In the genomic region with DNA sequence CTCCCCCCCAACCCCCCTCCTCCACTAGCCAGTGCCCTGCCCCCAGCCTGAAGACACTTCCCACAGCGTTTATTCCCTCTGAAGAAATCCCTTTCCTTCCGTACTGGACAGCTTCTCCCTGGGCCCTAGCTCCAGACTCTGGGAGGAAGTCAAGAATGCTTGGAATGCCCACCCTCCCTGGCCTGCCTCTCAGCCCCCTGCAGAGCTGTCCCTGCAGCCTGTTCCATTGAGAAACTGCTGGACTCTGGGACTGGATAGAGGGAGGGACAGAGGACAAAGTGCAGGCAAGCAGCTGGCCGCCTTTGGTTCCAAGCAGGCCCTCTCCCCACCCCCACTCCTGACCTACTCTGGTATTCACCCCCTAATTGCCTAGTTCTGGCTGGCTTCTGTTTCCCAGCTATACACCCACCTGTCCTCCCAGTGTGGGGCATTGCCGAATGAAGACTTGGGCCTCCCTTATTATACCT, we compare ENCODE assay signal across 8 mouse cellular contexts. TPM values are rescaled to one million over a fixed set of nuclear protein-coding genes. Genes with fewer than 3 reads are reported as not detected.
DNase-seq lines count a peak whose midpoint lies in the region; ATAC-seq and TF ChIP-seq lines count a peak whose summit lies in the region.

No protein-coding gene starts in this region.

- intact Hi-C loops in left cerebral cortex, postnatal 4 days (cut with DNase I): no loop called here

- 0 out of 2 replicates have a peak overlapping the region, but pooled peaks have one; percentile 0 for H3K27ac ChIP-seq in intestine, embryonic 14.5 days (ENCODE audit: low read depth)
- no peak overlapping the region for H3K27ac ChIP-seq in liver, embryonic 14.5 days

- H3K27me3 ChIP-seq in intestine, embryonic 14.5 days (replicated peaks; ENCODE audit: control insufficient read depth, insufficient read depth, low read length): no peaks in the 10 kb centered on the region
- H3K27me3 ChIP-seq in liver, embryonic 14.5 days (ENCODE audit: control insufficient read depth, insufficient read depth, low read length): no peaks in the 10 kb centered on the region

- TF ChIP-seq CTCF in liver, embryonic 14.5 days (IDR thresholded peaks at IDR 0.05; ENCODE audit: low read depth): no peak

- 1% methylated on average over 4 of the region's 4 CpGs for WGBS in intestine, embryonic 14.5 days
- WGBS in liver, embryonic 14.5 days (ENCODE audit: insufficient replicate concordance): 30% methylated on average over 4 of the region's 4 CpGs

- H3K9ac ChIP-seq in intestine, embryonic 14.5 days (ENCODE audit: low read length): no peak overlapping the region
- no peak overlapping the region for H3K9ac ChIP-seq in liver, embryonic 14.5 days (replicated peaks)

- H3K4me1 ChIP-seq in intestine, embryonic 14.5 days (replicated peaks; ENCODE audit: control insufficient read depth, insufficient read depth, low read length): peaks cover 22% of the 10 kb centered on the region
- H3K4me1 ChIP-seq in liver, embryonic 14.5 days (replicated peaks; ENCODE audit: control insufficient read depth in 2 of 2, insufficient read depth in 2 of 2, low read length in 1 of 2): peaks cover 18 to 39% of the 10 kb centered on the region in 2 experiments

- ATAC-seq in intestine, embryonic 14.5 days (replicated peaks; ENCODE audit: low FRiP score, low TSS enrichment, low read depth): peak; percentile 86
- peak; percentile 65 for ATAC-seq in liver, embryonic 14.5 days (ENCODE audit: insufficient read depth)

- H3K4me2 ChIP-seq in intestine, embryonic 14.5 days (ENCODE audit: low read length): 0 out of 2 replicates have a peak overlapping the region, but pooled peaks have one; percentile 2
- H3K4me2 ChIP-seq in liver, embryonic 14.5 days (ENCODE audit: low read depth): peak overlapping the region; percentile 24; the same call in 1 of the 2 replicates

- no peaks in the 10 kb centered on the region for H3K9me3 ChIP-seq in intestine, embryonic 14.5 days (ENCODE audit: control insufficient read depth, low read length)
- H3K9me3 ChIP-seq in liver, embryonic 14.5 days (ENCODE audit: control insufficient read depth, low read length): no peaks in the 10 kb centered on the region

- DNase-seq in left cerebral cortex, postnatal 4 days: peak; percentile 42
- DNase-seq in left cerebral cortex, adult 11 months (ENCODE audit: low spot score): no peak
- DNase-seq in gastrocnemius, postnatal 25 days: peak; percentile 78
- peak; percentile 72 for DNase-seq in intestine, embryonic 14.5 days (ENCODE audit: low spot score)
- no peak for DNase-seq in liver, embryonic 14.5 days (ENCODE audit: low read depth in 3 of 3, low spot score in 3 of 3)
- peak; percentile 88 for DNase-seq in retina, embryonic 14.5 days (ENCODE audit: low spot score)
- no peak for DNase-seq in B cell, adult 2 months
- no peak for DNase-seq in right cerebral cortex, adult 2 months (ENCODE audit: low spot score in 2 of 2)

- no peak overlapping the region for H3K4me3 ChIP-seq in intestine, embryonic 14.5 days (ENCODE audit: low read depth, low read length)
- H3K4me3 ChIP-seq in liver, embryonic 14.5 days (ENCODE audit: insufficient read depth in 1 of 2, low read depth in 2 of 2, low read length in 2 of 2): no peak overlapping the region

- no peaks in the 10 kb centered on the region for H3K36me3 ChIP-seq in intestine, embryonic 14.5 days (ENCODE audit: control insufficient read depth, insufficient read depth, low read length)
- no peaks in the 10 kb centered on the region for H3K36me3 ChIP-seq in liver, embryonic 14.5 days (replicated peaks; ENCODE audit: control insufficient read depth, insufficient read depth, low read depth)

- no peak for TF ChIP-seq EP300 in liver, embryonic 14.5 days (IDR thresholded peaks at IDR 0.05; ENCODE audit: low read depth)

RNA-seq across cellular contexts. Expression of a gene that starts 17.8 kb away (rescaled TPM):
- 1 to 10 TPM; 2.6 to 3.2 TPM for total RNA-seq in left cerebral cortex, postnatal 4 days (2021)
- 1 to 10 TPM in 1 of 2 experiments, under 1 TPM in 1; 0.79 to 1.3 TPM for total RNA-seq in gastrocnemius, postnatal 25 days (2021)
- polyA plus RNA-seq in intestine, embryonic 14.5 days (2014; fragmentation: Nextera tagmentation; extraction: Ambion mirVana): 2.1 and 4.4 TPM in 2 replicates
- 1.0 and 1.2 TPM in 2 replicates for polyA plus RNA-seq in liver, embryonic 14.5 days (2012; rRNA removed)
- polyA plus RNA-seq in liver, embryonic 14.5 days (2014; fragmentation: Nextera tagmentation; extraction: Ambion mirVana): 2.0 and 2.1 TPM in 2 replicates

RNA-seq across cellular contexts. Expression of a gene that starts 35.3 kb away (rescaled TPM):
- total RNA-seq in left cerebral cortex, postnatal 4 days (2021): 10 to 100 TPM in 1 of 2 experiments, 1 to 10 TPM in 1; 9.1 to 10.7 TPM
- under 1 TPM; 0.16 to 0.26 TPM for total RNA-seq in gastrocnemius, postnatal 25 days (2021)
- 0.19 and 0.22 TPM in 2 replicates for polyA plus RNA-seq in intestine, embryonic 14.5 days (2014; fragmentation: Nextera tagmentation; extraction: Ambion mirVana)
- polyA plus RNA-seq in liver, embryonic 14.5 days (2012; rRNA removed): 0.01 and 0.04 TPM in 2 replicates
- polyA plus RNA-seq in liver, embryonic 14.5 days (2014; fragmentation: Nextera tagmentation; extraction: Ambion mirVana): 0.03 and 0.13 TPM in 2 replicates

RNA-seq across cellular contexts. Expression of a gene that starts 57.4 kb away (rescaled TPM):
- 100 to 1,000 TPM; 128 to 133 TPM for total RNA-seq in left cerebral cortex, postnatal 4 days (2021)
- total RNA-seq in gastrocnemius, postnatal 25 days (2021): 10 to 100 TPM; 23.3 to 25.1 TPM
- polyA plus RNA-seq in intestine, embryonic 14.5 days (2014; fragmentation: Nextera tagmentation; extraction: Ambion mirVana): 6.4 and 7.8 TPM in 2 replicates
- 327 and 335 TPM in 2 replicates for polyA plus RNA-seq in liver, embryonic 14.5 days (2012; rRNA removed)
- 285 and 306 TPM in 2 replicates for polyA plus RNA-seq in liver, embryonic 14.5 days (2014; fragmentation: Nextera tagmentation; extraction: Ambion mirVana)

Comparison
In these comparisons a context has a peak if more than half of its experiments do, and no peak if none do; other contexts are left out.
1. DNase-seq: peak in left cerebral cortex, postnatal 4 days (single experiment), gastrocnemius, postnatal 25 days (single experiment), intestine, embryonic 14.5 days (single experiment) and retina, embryonic 14.5 days (single experiment); none in left cerebral cortex, adult 11 months (single experiment), liver, embryonic 14.5 days (0 of 3), B cell, adult 2 months (0 of 2) and right cerebral cortex, adult 2 months (0 of 2).
2. RNA of a gene that starts 35.3 kb away (total RNA-seq): 9.1 to 10.7 TPM in left cerebral cortex, postnatal 4 days; 0.16 to 0.26 TPM in gastrocnemius, postnatal 25 days; every median in the first group is over 4 times any median in the second.
3. RNA of a gene that starts 57.4 kb away (total RNA-seq): 128 to 133 TPM in left cerebral cortex, postnatal 4 days; 23.3 to 25.1 TPM in gastrocnemius, postnatal 25 days; every median in the first group is over 4 times any median in the second.